ENCODE assay signal across 15 mouse cellular contexts in genomic region chr6:111601892-111602654, GRCm38 (mm10).
A peak's percentile ranks its signal among the peaks of the same experiment; 100 is the strongest.
DNase-seq lines count a peak whose midpoint lies in the region; ATAC-seq lines count a peak whose summit lies in the region.
"Had no signal": no experiment of that assay in that cellular context is flagged by ENCODE, and none has a peak within 500 bp of the region (broad histone marks: within the 10 kb centered on the region; RNA-seq: fewer than 3 reads in every experiment).

No protein-coding gene starts in this region.

- no peak overlapping the region for H3K4me2 ChIP-seq in liver, embryonic 11.5 days
- H3K4me2 ChIP-seq: hindbrain, embryonic 14.5 days; liver, embryonic 13.5 days had no signal

- no peak for ATAC-seq in activated CD4-positive, CD25-positive, alpha-beta regulatory T cell, adult 4 months
- ATAC-seq in liver, embryonic 11.5 days (replicated peaks; ENCODE audit: low FRiP score): no peak
- ATAC-seq: Patski had no signal

- no peak overlapping the region for H3K4me3 ChIP-seq in liver, embryonic 11.5 days (ENCODE audit: low read depth, low read length)
- H3K4me3 ChIP-seq: liver, embryonic 13.5 days had no signal

- H3K27me3 ChIP-seq in liver, embryonic 11.5 days (replicated peaks; ENCODE audit: control insufficient read depth, insufficient read depth, low read length): no peaks in the 10 kb centered on the region
- H3K27me3 ChIP-seq: liver, embryonic 13.5 days; Patski had no signal

- 84% methylated on average over 4 of the region's 4 CpGs for WGBS in liver, embryonic 11.5 days

- no peaks in the 10 kb centered on the region for H3K4me1 ChIP-seq in liver, embryonic 11.5 days (replicated peaks; ENCODE audit: control insufficient read depth, insufficient read depth, low read length)
- H3K4me1 ChIP-seq: liver, embryonic 13.5 days had no signal

- no peaks in the 10 kb centered on the region for H3K36me3 ChIP-seq in liver, embryonic 11.5 days (ENCODE audit: control insufficient read depth, insufficient read depth, low read length)
- H3K36me3 ChIP-seq: liver, embryonic 13.5 days had no signal

- no peak overlapping the region for H3K9ac ChIP-seq in liver, embryonic 11.5 days (ENCODE audit: low read depth, low read length)
- H3K9ac ChIP-seq: hindbrain, embryonic 14.5 days; liver, embryonic 13.5 days had no signal

- DNase-seq in cerebellum, postnatal 10 days: peak; percentile 17 to 31
- no peak for DNase-seq in cerebellum, postnatal 4 days (ENCODE audit: low spot score in 2 of 2)
- DNase-seq in frontal cortex, adult 2 months (ENCODE audit: extremely low spot score in 1 of 2, low spot score in 1 of 2): peak; percentile 14 to 56
- peak; percentile 22 to 28 for DNase-seq in layer of hippocampus, postnatal 25 days (ENCODE audit: extremely low spot score in 1 of 2, low spot score in 1 of 2)
- peak; percentile 5 for DNase-seq in right cerebral cortex, postnatal 14 days
- no peak for DNase-seq in liver, embryonic 11.5 days (ENCODE audit: low spot score)
- no peak for DNase-seq in gastrocnemius, postnatal 10 days
- DNase-seq: cerebellum, adult 9-11 months; heart, adult 18-20 months; kidney, adult 9 months; liver, embryonic 13.5 days had no signal

- H3K9me3 ChIP-seq in liver, embryonic 11.5 days (ENCODE audit: control insufficient read depth, low read length): no peaks in the 10 kb centered on the region
- H3K9me3 ChIP-seq: liver, embryonic 13.5 days had no signal

- no peak overlapping the region for H3K27ac ChIP-seq in liver, embryonic 11.5 days (ENCODE audit: low read depth, low read length)
- H3K27ac ChIP-seq: hindbrain, embryonic 14.5 days; liver, embryonic 13.5 days; macrophage had no signal

Comparison
In these comparisons a context has a peak if more than half of its experiments do, and no peak if none do; other contexts are left out.
1. DNase-seq: peak in cerebellum, postnatal 10 days (2 of 2), frontal cortex, adult 2 months (2 of 2), layer of hippocampus, postnatal 25 days (2 of 2) and right cerebral cortex, postnatal 14 days (single experiment); none in cerebellum, postnatal 4 days (0 of 2), liver, embryonic 11.5 days (single experiment) and gastrocnemius, postnatal 10 days (single experiment).